Mouse (Mus musculus) small intestine, adult 2 months (tissue): ENCODE results near the gene Rpl3l.

Experiments used
- CTCF ChIP-seq: fragments of 200-500 bp; IDR thresholded peaks from 2 replicates; pipeline ENCODE4 v1.5.1; 2012; ENCODE audit warnings: low read depth, mild to moderate bottlenecking, control low read depth, inconsistent platforms, low read length, moderate library complexity, mixed read lengths; ENCODE audit not compliant: insufficient replicate concordance, insufficient read length; ENCODE audit errors: extremely low read depth
- POLR2A ChIP-seq: fragments of 200-500 bp; IDR thresholded peaks from 2 replicates; pipeline ENCODE4 v1.6.1; 2012; ENCODE audit warnings: low read depth, mild to moderate bottlenecking, control low read depth, inconsistent platforms, low read length, moderate library complexity

DNA sequence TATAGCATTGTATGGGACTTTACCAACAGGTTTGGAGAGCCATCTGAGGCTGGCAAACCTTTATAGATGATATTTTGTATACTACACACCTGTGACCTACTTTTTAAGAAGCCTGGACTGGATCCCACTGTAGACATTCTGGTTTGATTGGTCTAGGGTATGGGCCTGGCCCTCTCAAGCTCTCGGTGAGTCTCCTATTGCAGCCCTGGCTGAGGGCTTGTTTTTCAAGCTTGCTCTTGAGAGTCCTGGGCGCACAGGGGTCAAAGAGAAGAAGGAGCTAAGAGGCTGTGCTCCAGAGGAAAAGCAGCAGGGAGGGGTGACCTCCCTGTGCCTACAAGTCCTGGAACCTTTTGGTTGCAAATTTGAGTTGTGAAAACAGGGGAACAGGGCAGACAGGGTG lies 49.5 kb downstream of the Rpl3l start:
- TF ChIP-seq CTCF, result no peak
- no peak for TF ChIP-seq POLR2A
